Mouse (Mus musculus) heart, adult 2 months (tissue): ENCODE results near the gene Txlna.

Experiments used
- CTCF ChIP-seq: fragments of 200-600 bp; IDR thresholded peaks from 2 replicates; pipeline ENCODE4 v1.8.1; 2022; ENCODE audit warnings: antibody characterized with exemption, mild to moderate bottlenecking, moderate library complexity
- EP300 ChIP-seq: fragments of 200-500 bp; IDR thresholded peaks from 2 replicates; pipeline ENCODE4 v1.6.1; 2011; ENCODE audit warnings: low read depth, low read length, control low read depth; ENCODE audit not compliant: insufficient read depth

DNA sequence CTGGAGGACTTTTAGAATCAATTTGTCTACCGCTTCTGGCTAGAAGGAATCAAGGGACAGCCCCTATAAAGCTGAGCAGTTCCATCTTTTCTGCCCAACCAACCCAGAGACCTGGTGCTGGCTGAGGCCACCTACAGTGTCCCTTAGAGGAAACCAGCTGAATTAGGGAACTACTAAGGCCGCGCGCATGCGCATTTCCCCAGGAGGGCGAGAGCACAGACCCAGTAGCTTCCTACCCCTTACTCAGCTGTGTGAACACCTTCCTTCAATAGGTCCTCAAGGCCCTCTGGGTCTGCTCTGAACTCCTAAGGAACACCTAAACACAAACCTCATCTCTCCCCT is 15.9 kb downstream of the Txlna start:
- TF ChIP-seq CTCF = no peak
- TF ChIP-seq EP300 = no peak
